Mouse (Mus musculus): Measurements from ENCODE around the gene Lrpprc.

DNA sequence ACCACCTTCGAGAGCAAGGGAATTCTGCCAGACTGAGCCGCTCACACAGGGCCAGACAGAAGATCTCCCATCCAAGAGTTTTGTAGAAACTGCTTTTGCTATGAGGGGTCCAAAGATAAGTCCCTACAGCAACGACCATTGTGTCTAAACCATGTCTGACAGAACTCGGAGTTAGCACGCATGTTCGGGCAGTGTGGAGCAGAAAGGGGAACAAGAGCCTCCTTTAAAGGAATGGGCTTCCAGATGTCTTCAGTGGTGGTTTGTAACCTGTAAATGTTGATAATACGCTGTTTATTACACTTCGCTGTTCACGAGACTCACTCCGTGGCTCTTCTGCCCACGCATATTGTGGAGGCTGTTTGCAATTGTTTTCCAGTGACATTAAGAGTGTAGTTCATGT is 113.0 kb downstream of the Lrpprc start:
- TF ChIP-seq CTCF (IDR thresholded peaks at IDR 0.05; ENCODE audit: borderline replicate concordance, control insufficient read depth, extremely low read depth, insufficient read depth, low read length, poor library complexity) (no peak), POLR2A (IDR thresholded peaks at IDR 0.05; ENCODE audit: control insufficient read depth, extremely low read depth, insufficient read depth, low read length, poor library complexity) (no peak)

Measured in thymus, adult 2 months (tissue).